ENCODE assay signal across 29 mouse cellular contexts in genomic region chr15:10618276-10618675, GRCm38 (mm10). TPM values are rescaled to one million over a fixed set of nuclear protein-coding genes. Genes with fewer than 3 reads are reported as not detected.
DNase-seq lines count a peak whose midpoint lies in the region; ATAC-seq and TF ChIP-seq lines count a peak whose summit lies in the region.
"Had no signal": no experiment of that assay in that cellular context is flagged by ENCODE, and none has a peak within 500 bp of the region (broad histone marks: within the 10 kb centered on the region; RNA-seq: fewer than 3 reads in every experiment).

No protein-coding gene starts in this region.

- DNase-seq in hindbrain, postnatal 0 days (ENCODE audit: low spot score) = no peak
- no peak for DNase-seq in liver, postnatal 0 days
- DNase-seq in liver (no peak), CH12.LX (ENCODE audit: extremely low read depth) (no peak), MEL (ENCODE audit: low read depth, low spot score) (no peak)
- no peak for DNase-seq in limb, embryonic 10.5 days (ENCODE audit: low spot score)
- DNase-seq in spleen, postnatal 36 days (ENCODE audit: low spot score in 2 of 2) = no peak
- DNase-seq: adrenal gland, postnatal 10 days; cerebellum, adult 2 months; cerebellum, postnatal 36 days; embryo, embryonic 11 days; gastrocnemius, postnatal 36 days; heart, postnatal 36 days; liver, embryonic 13.5 days had no signal

- TF ChIP-seq CTCF in hindbrain, postnatal 0 days (IDR thresholded peaks at IDR 0.05; ENCODE audit: low read depth) = peak; percentile 19; the same call in 1 of the 2 replicates
- peak; percentile 21; the same call in 1 of the 2 replicates for TF ChIP-seq CTCF in liver, postnatal 0 days (IDR thresholded peaks at IDR 0.05; ENCODE audit: low read depth)
- TF ChIP-seq CTCF in CH12.LX (conservative IDR thresholded peaks at IDR 0.05 in 1 of 2, IDR thresholded peaks at IDR 0.05 in 1 of 2; ENCODE audit: low read depth in 2 of 2, low read length in 2 of 2) (peak in 1 of 2 experiments; percentile 31; a peak in 2 of 4 replicates), MEL (IDR thresholded peaks at IDR 0.05 in 2 of 3, conservative IDR thresholded peaks at IDR 0.05 in 1 of 3; ENCODE audit: control insufficient read depth in 1 of 3, insufficient read depth in 1 of 3, low read depth in 2 of 3, low read length in 3 of 3, poor library complexity in 1 of 3, severe bottlenecking in 1 of 3) (peak in 1 of 3 experiments; percentile 18; a peak in 2 of 6 replicates)

- H3K9ac ChIP-seq in hindbrain, postnatal 0 days (replicated peaks; ENCODE audit: low read length) = no peak overlapping the region
- no peak overlapping the region for H3K9ac ChIP-seq in hindbrain, embryonic 12.5 days
- H3K9ac ChIP-seq in liver, postnatal 0 days (replicated peaks) = no peak overlapping the region
- H3K9ac ChIP-seq in CH12.LX (ENCODE audit: insufficient read depth, low read depth) (no peak overlapping the region), MEL (ENCODE audit: control insufficient read depth, low read depth, low read length, poor library complexity, severe bottlenecking) (no peak overlapping the region)
- H3K9ac ChIP-seq: embryonic facial prominence, embryonic 15.5 days; heart, embryonic 15.5 days; hindbrain, embryonic 15.5 days; intestine, embryonic 15.5 days; kidney, embryonic 15.5 days; limb, embryonic 13.5 days; liver, embryonic 13.5 days; lung, embryonic 15.5 days; neural tube, embryonic 15.5 days had no signal

- ATAC-seq in hindbrain, postnatal 0 days = no peak
- ATAC-seq in hindbrain, embryonic 12.5 days (ENCODE audit: low FRiP score) = no peak
- ATAC-seq in liver, postnatal 0 days = no peak
- ATAC-seq: forebrain, embryonic 14.5 days; intestine, embryonic 15.5 days had no signal

- TF ChIP-seq POLR2A in CH12.LX (IDR thresholded peaks at IDR 0.05; ENCODE audit: low read depth, low read length) (no peak), MEL (IDR thresholded peaks at IDR 0.05; ENCODE audit: control insufficient read depth in 1 of 2, insufficient read depth in 1 of 2, low read depth in 1 of 2, low read length in 2 of 2, poor library complexity in 1 of 2) (no peak)

- no peak overlapping the region for H3K27ac ChIP-seq in hindbrain, postnatal 0 days
- H3K27ac ChIP-seq in hindbrain, embryonic 12.5 days = no peak overlapping the region
- no peak overlapping the region for H3K27ac ChIP-seq in liver, postnatal 0 days (ENCODE audit: low read depth)
- H3K27ac ChIP-seq in CH12.LX (ENCODE audit: insufficient read depth, low read depth) = no peak overlapping the region
- H3K27ac ChIP-seq in MEL (ENCODE audit: control insufficient read depth, low read depth, low read length) = no peak overlapping the region
- no peak overlapping the region for H3K27ac ChIP-seq in limb, embryonic 10.5 days
- H3K27ac ChIP-seq: heart, embryonic 15.5 days; hindbrain, embryonic 15.5 days; intestine, embryonic 15.5 days; kidney, embryonic 15.5 days; limb, embryonic 13.5 days; liver, embryonic 13.5 days; lung, embryonic 15.5 days; neural tube, embryonic 15.5 days had no signal

- no peaks in the 10 kb centered on the region for H3K9me3 ChIP-seq in hindbrain, postnatal 0 days (ENCODE audit: low read length)
- H3K9me3 ChIP-seq in hindbrain, embryonic 12.5 days (replicated peaks) = peaks cover 5% of the 10 kb centered on the region
- peaks cover 5% of the 10 kb centered on the region for H3K9me3 ChIP-seq in liver, postnatal 0 days (ENCODE audit: low read length)
- H3K9me3 ChIP-seq in CH12.LX (replicated peaks; ENCODE audit: low read length) (peaks cover 5% of the 10 kb centered on the region), MEL (replicated peaks; ENCODE audit: insufficient read depth, low read length) (no peaks in the 10 kb centered on the region)
- H3K9me3 ChIP-seq in limb, embryonic 10.5 days (replicated peaks) = no peaks in the 10 kb centered on the region
- H3K9me3 ChIP-seq: embryonic facial prominence, embryonic 15.5 days; G1E; heart, embryonic 15.5 days; hindbrain, embryonic 15.5 days; intestine, embryonic 15.5 days; liver, embryonic 13.5 days; lung, embryonic 15.5 days; neural tube, embryonic 15.5 days had no signal

- H3K79me2 ChIP-seq in CH12.LX (replicated peaks; ENCODE audit: control insufficient read depth, extremely low read depth, insufficient read depth, poor library complexity, severe bottlenecking) (no peaks in the 10 kb centered on the region), MEL (ENCODE audit: control insufficient read depth, insufficient read depth, low read length, poor library complexity) (no peaks in the 10 kb centered on the region)

- TF ChIP-seq RAD21 in CH12.LX (IDR thresholded peaks at IDR 0.05; ENCODE audit: low read depth, low read length) (peak; percentile 23), MEL (IDR thresholded peaks at IDR 0.05; ENCODE audit: low read depth, low read length) (peak; percentile 5; the same call in 1 of the 2 replicates)

- no peaks in the 10 kb centered on the region for H3K4me1 ChIP-seq in hindbrain, postnatal 0 days (ENCODE audit: insufficient read depth, low read length)
- H3K4me1 ChIP-seq in hindbrain, embryonic 12.5 days = 0 out of 2 replicates have a peak, but pooled peaks cover 2% of the 10 kb centered on the region
- H3K4me1 ChIP-seq in liver, postnatal 0 days (ENCODE audit: insufficient read depth) = 0 out of 2 replicates have a peak, but pooled peaks cover 5% of the 10 kb centered on the region
- no peaks in the 10 kb centered on the region for H3K4me1 ChIP-seq in CH12.LX (ENCODE audit: control insufficient read depth in 1 of 2, insufficient read depth in 2 of 2)
- H3K4me1 ChIP-seq in MEL (ENCODE audit: control insufficient read depth in 1 of 2, insufficient read depth in 2 of 2, low read length in 2 of 2) = no peaks in the 10 kb centered on the region
- peaks cover 30% of the 10 kb centered on the region for H3K4me1 ChIP-seq in limb, embryonic 10.5 days
- H3K4me1 ChIP-seq: heart, embryonic 15.5 days; hindbrain, embryonic 15.5 days; intestine, embryonic 15.5 days had no signal

- dilution Hi-C loops in CH12.LX (cut with MboI; ENCODE audit: extremely low pct_ligation_motif_present, extremely low pct_unique_long_range_greater_than_20kb, low sequenced_read_pairs) = no loop called here

- TF ChIP-seq EP300 in liver, postnatal 0 days (IDR thresholded peaks at IDR 0.05; ENCODE audit: low read depth) = no peak
- no peak for TF ChIP-seq EP300 in CH12.LX (IDR thresholded peaks at IDR 0.05; ENCODE audit: low read length)
- no peak for TF ChIP-seq EP300 in MEL (IDR thresholded peaks at IDR 0.05; ENCODE audit: low read depth in 1 of 2, low read length in 2 of 2)

- no peak overlapping the region for H3K4me2 ChIP-seq in hindbrain, postnatal 0 days (ENCODE audit: low read depth, low read length)
- H3K4me2 ChIP-seq in hindbrain, embryonic 12.5 days (replicated peaks) = no peak overlapping the region
- H3K4me2 ChIP-seq in liver, postnatal 0 days (ENCODE audit: low read depth, low read length) = no peak overlapping the region
- H3K4me2 ChIP-seq in CH12.LX (ENCODE audit: insufficient read depth, low read depth, poor library complexity, severe bottlenecking) = no peak overlapping the region
- H3K4me2 ChIP-seq: embryonic facial prominence, embryonic 15.5 days; heart, embryonic 15.5 days; hindbrain, embryonic 15.5 days; intestine, embryonic 15.5 days; kidney, embryonic 15.5 days; limb, embryonic 13.5 days; liver, embryonic 13.5 days; lung, embryonic 15.5 days; midbrain, embryonic 11.5 days; neural tube, embryonic 15.5 days had no signal

- in situ Hi-C loops in CH12.LX (cut with MboI; ENCODE audit: low pct_ligation_motif_present, low pct_unique_long_range_greater_than_20kb, low sequenced_read_pairs) = no loop called here

- H3K4me3 ChIP-seq in hindbrain, postnatal 0 days (ENCODE audit: low read length) = no peak overlapping the region
- no peak overlapping the region for H3K4me3 ChIP-seq in hindbrain, embryonic 12.5 days
- H3K4me3 ChIP-seq in liver, postnatal 0 days (ENCODE audit: low read depth, low read length) = no peak overlapping the region
- no peak overlapping the region for H3K4me3 ChIP-seq in CH12.LX (replicated peaks in 1 of 3; ENCODE audit: low read depth in 2 of 3, low read length in 2 of 3, poor library complexity in 1 of 3)
- no peak overlapping the region for H3K4me3 ChIP-seq in MEL (ENCODE audit: control insufficient read depth in 1 of 2, insufficient read depth in 1 of 2, low read depth in 2 of 2, low read length in 2 of 2)
- H3K4me3 ChIP-seq in limb, embryonic 10.5 days = no peak overlapping the region
- H3K4me3 ChIP-seq: embryonic facial prominence, embryonic 15.5 days; heart, embryonic 15.5 days; hindbrain, embryonic 15.5 days; intestine, embryonic 15.5 days; kidney, embryonic 15.5 days; limb, embryonic 13.5 days; liver, embryonic 13.5 days; lung, embryonic 15.5 days; neural tube, embryonic 15.5 days had no signal

- H3K27me3 ChIP-seq in hindbrain, postnatal 0 days (ENCODE audit: insufficient read depth, low read length) = no peaks in the 10 kb centered on the region
- H3K27me3 ChIP-seq in hindbrain, embryonic 12.5 days = no peaks in the 10 kb centered on the region
- H3K27me3 ChIP-seq in liver, postnatal 0 days (ENCODE audit: insufficient read depth, low read length) = no peaks in the 10 kb centered on the region
- H3K27me3 ChIP-seq in CH12.LX (replicated peaks) = no peaks in the 10 kb centered on the region
- no peaks in the 10 kb centered on the region for H3K27me3 ChIP-seq in MEL (ENCODE audit: control insufficient read depth in 1 of 2, insufficient read depth in 2 of 2, low read length in 2 of 2)
- H3K27me3 ChIP-seq in limb, embryonic 10.5 days (ENCODE audit: low read depth, poor library complexity, severe bottlenecking) = no peaks in the 10 kb centered on the region
- H3K27me3 ChIP-seq: embryonic facial prominence, embryonic 15.5 days; heart, embryonic 15.5 days; hindbrain, embryonic 15.5 days; intestine, embryonic 15.5 days; kidney, embryonic 15.5 days; limb, embryonic 13.5 days; liver, embryonic 13.5 days; lung, embryonic 15.5 days; neural tube, embryonic 15.5 days had no signal

- WGBS in hindbrain, postnatal 0 days = 89% methylated on average over 2 of the region's 2 CpGs
- WGBS in hindbrain, embryonic 12.5 days = 95% methylated on average over 2 of the region's 2 CpGs
- WGBS in liver, postnatal 0 days (ENCODE audit: insufficient replicate concordance) = 83% methylated on average over 2 of the region's 2 CpGs
- WGBS in limb, embryonic 10.5 days = 93% methylated on average over 2 of the region's 2 CpGs

- no peaks in the 10 kb centered on the region for H3K36me3 ChIP-seq in hindbrain, postnatal 0 days (ENCODE audit: insufficient read depth, low read length)
- H3K36me3 ChIP-seq in hindbrain, embryonic 12.5 days = peaks cover 7% of the 10 kb centered on the region; the same call in 1 of the 2 replicates
- no peaks in the 10 kb centered on the region for H3K36me3 ChIP-seq in liver, postnatal 0 days (replicated peaks; ENCODE audit: insufficient read depth, low read length)
- H3K36me3 ChIP-seq in CH12.LX (replicated peaks in 1 of 2; ENCODE audit: control insufficient read depth in 1 of 2, insufficient read depth in 1 of 2, low read length in 1 of 2) (peaks cover 0 to 28% of the 10 kb centered on the region in 2 experiments), MEL (ENCODE audit: control insufficient read depth in 1 of 2, insufficient read depth in 2 of 2, low read length in 2 of 2) (no peaks in the 10 kb centered on the region)
- H3K36me3 ChIP-seq in limb, embryonic 10.5 days = peaks cover 50% of the 10 kb centered on the region
- H3K36me3 ChIP-seq: G1E; heart, embryonic 15.5 days; hindbrain, embryonic 15.5 days; intestine, embryonic 15.5 days; liver, embryonic 13.5 days; neural tube, embryonic 15.5 days had no signal

RNA-seq across cellular contexts. Expression of gene Ttc23l, which starts 59.8 kb away (rescaled TPM):
- not detected in 2 replicates for total RNA-seq in hindbrain, postnatal 0 days (2014; rRNA removed)
- polyA plus RNA-seq in hindbrain, postnatal 0 days (2015; fragmentation: Nextera tagmentation; extraction: Ambion mirVana) = not detected in 2 replicates
- not detected in 2 replicates for polyA plus RNA-seq in hindbrain, embryonic 12.5 days (2016; fragmentation: Nextera tagmentation; extraction: Ambion mirVana)
- not detected in 2 replicates for polyA plus RNA-seq in liver, postnatal 0 days (2015; fragmentation: Nextera tagmentation; extraction: Ambion mirVana)
- not detected in 2 replicates for total RNA-seq in CH12.LX (2012; rRNA removed)
- total RNA-seq in CH12.LX (2014; rRNA removed) = 0.15 TPM in 1 of 2 replicates, not detected in the other
- 0.16 and 0.31 TPM in 2 replicates for polyA plus RNA-seq in CH12.LX (2012; ENCODE audit: insufficient read length, low read depth)
- not detected in 2 replicates for total RNA-seq in MEL (2012; rRNA removed)
- not detected for polyA plus RNA-seq in MEL (2012; ENCODE audit: insufficient read depth in 1 of 2, insufficient read length in 2 of 2, low read depth in 1 of 2, low replicate concordance in 2 of 2, missing spikeins in 1 of 2)
- polyA plus RNA-seq in limb, embryonic 10.5 days (2016; fragmentation: Nextera tagmentation; extraction: Ambion mirVana) = 0.13 TPM in 1 of 2 replicates, not detected in the other
- total RNA-seq: adrenal gland, postnatal 10 days; G1E; gastrocnemius, postnatal 36 days; heart, adult 8-10 months; heart, postnatal 36 days; layer of hippocampus, postnatal 25 days; left cerebral cortex, postnatal 10 days had no signal
- polyA plus RNA-seq: cerebellum, adult 2 months; embryonic facial prominence, embryonic 15.5 days; forebrain, embryonic 14.5 days; G1E; heart, embryonic 15.5 days; hindbrain, embryonic 15.5 days; intestine, embryonic 15.5 days; kidney, embryonic 15.5 days; limb, embryonic 13.5 days; liver, embryonic 13.5 days; lung, embryonic 15.5 days; midbrain, embryonic 11.5 days; neural tube, embryonic 15.5 days had no signal
